Mouse (Mus musculus): ENCODE measurements around the gene Snx18.

GRCm38 (mm10) chr13:113607371-113607770 lies 11.0 kb downstream of the Snx18 start:
- TF ChIP-seq CTCF (IDR thresholded peaks at IDR 0.05; ENCODE audit: low read depth, low read length) (no peak), POLR2A (IDR thresholded peaks at IDR 0.05; ENCODE audit: extremely low read depth, insufficient read depth, low read length) (no peak)

Data from liver, adult 2 months (tissue).